Mouse (Mus musculus): Measurements from ENCODE around the gene Ano1. TPM values are rescaled to one million over a fixed set of nuclear protein-coding genes. Genes with fewer than 3 reads are reported as not detected.

Gene Ano1
- polyA plus RNA-seq, 1 experiment from 2014 or later, result 14.9 TPM

- Histone ChIP-seq H3K9ac (replicated peaks; ENCODE audit: low read length) (no peak overlapping the region), H3K9me3 (ENCODE audit: control insufficient read depth, low read length) (no peaks in the 10 kb centered on the region; the same call in 1 of the 2 replicates), H3K4me3 (replicated peaks; ENCODE audit: low read depth, low read length) (no peak overlapping the region), H3K27ac (replicated peaks; ENCODE audit: low read depth, low read length) (no peak overlapping the region), H3K4me2 (ENCODE audit: low read length) (no peak overlapping the region), H3K27me3 (ENCODE audit: control insufficient read depth, insufficient read depth, low read length) (no peaks in the 10 kb centered on the region), H3K4me1 (ENCODE audit: control insufficient read depth, insufficient read depth, low read length) (no peaks in the 10 kb centered on the region), H3K36me3 (ENCODE audit: control insufficient read depth, insufficient read depth, low read length) (no peaks in the 10 kb centered on the region)
- no peak for DNase-seq
- WGBS, result 88% methylated on average over 9 of the region's 9 CpGs
- no peak for ATAC-seq (ENCODE audit: low FRiP score, low TSS enrichment)
Observed at GRCm38 (mm10) chr7:144697870-144698269, 53.9 kb downstream of the Ano1 start.

- DNase-seq, result no peak
- WGBS, result 85% methylated on average over 7 of the region's 7 CpGs
- H3K27me3 ChIP-seq (ENCODE audit: control insufficient read depth, insufficient read depth, low read length), result no peaks in the 10 kb centered on the region
Observed at GRCm38 (mm10) chr7:144696764-144697704, 54.7 kb downstream of the Ano1 start.

GRCm38 (mm10) chr7:144689855-144690254 is 61.9 kb downstream of the Ano1 start:
- 0 out of 2 replicates have a peak, but pooled peaks cover 4% of the 10 kb centered on the region for H3K4me1 ChIP-seq (ENCODE audit: control insufficient read depth, insufficient read depth, low read length)
- no peaks in the 10 kb centered on the region for H3K9me3 ChIP-seq (ENCODE audit: control insufficient read depth, low read length)
- H3K27me3 ChIP-seq (ENCODE audit: control insufficient read depth, insufficient read depth, low read length), result no peaks in the 10 kb centered on the region
- no peaks in the 10 kb centered on the region for H3K36me3 ChIP-seq (ENCODE audit: control insufficient read depth, insufficient read depth, low read length)
- no peak overlapping the region for H3K4me3 ChIP-seq (replicated peaks; ENCODE audit: low read depth, low read length)
- DNase-seq, result no peak
- 61% methylated on average over 2 of the region's 2 CpGs for WGBS
- no peak overlapping the region for H3K27ac ChIP-seq (replicated peaks; ENCODE audit: low read depth, low read length)
- ATAC-seq (ENCODE audit: low FRiP score, low TSS enrichment), result no peak
- no peak overlapping the region for H3K4me2 ChIP-seq (ENCODE audit: low read length)
- H3K9ac ChIP-seq (replicated peaks; ENCODE audit: low read length), result no peak overlapping the region

More at GRCm38 (mm10) chr7:144696764-144697704, 54.7 kb downstream of the Ano1 start:
- H3K36me3 ChIP-seq (ENCODE audit: control insufficient read depth, insufficient read depth, low read length), result no peaks in the 10 kb centered on the region
- H3K4me3 ChIP-seq (replicated peaks; ENCODE audit: low read depth, low read length), result no peak overlapping the region
- no peak overlapping the region for H3K4me2 ChIP-seq (ENCODE audit: low read length)
- H3K27ac ChIP-seq (replicated peaks; ENCODE audit: low read depth, low read length), result no peak overlapping the region
- ATAC-seq (ENCODE audit: low FRiP score, low TSS enrichment), result no peak
- no peak overlapping the region for H3K9ac ChIP-seq (replicated peaks; ENCODE audit: low read length)
- H3K4me1 ChIP-seq (ENCODE audit: control insufficient read depth, insufficient read depth, low read length), result no peaks in the 10 kb centered on the region
- no peaks in the 10 kb centered on the region; the same call in 1 of the 2 replicates for H3K9me3 ChIP-seq (ENCODE audit: control insufficient read depth, low read length)

GRCm38 (mm10) chr7:144689136-144689535 is 62.6 kb downstream of the Ano1 start:
- WGBS, result 62% methylated on average over 7 of the region's 7 CpGs
- H3K4me2 ChIP-seq (ENCODE audit: low read length), result no peak overlapping the region

GRCm38 (mm10) chr7:144687663-144688381 is 64.0 kb downstream of the Ano1 start:
- Histone ChIP-seq H3K27me3 (ENCODE audit: control insufficient read depth, insufficient read depth, low read length) (no peaks in the 10 kb centered on the region), H3K27ac (replicated peaks; ENCODE audit: low read depth, low read length) (no peak overlapping the region), H3K4me3 (replicated peaks; ENCODE audit: low read depth, low read length) (no peak overlapping the region), H3K4me1 (ENCODE audit: control insufficient read depth, insufficient read depth, low read length) (peaks cover 8% of the 10 kb centered on the region; the same call in 1 of the 2 replicates), H3K9ac (replicated peaks; ENCODE audit: low read length) (no peak overlapping the region), H3K36me3 (ENCODE audit: control insufficient read depth, insufficient read depth, low read length) (no peaks in the 10 kb centered on the region), H3K4me2 (ENCODE audit: low read length) (no peak overlapping the region), H3K9me3 (ENCODE audit: control insufficient read depth, low read length) (no peaks in the 10 kb centered on the region)
- 97% methylated on average over 2 of the region's 2 CpGs for WGBS
- ATAC-seq (ENCODE audit: low FRiP score, low TSS enrichment) (no peak), DNase-seq (no peak)

More at GRCm38 (mm10) chr7:144689136-144689535, 62.6 kb downstream of the Ano1 start:
- Histone ChIP-seq H3K27me3 (ENCODE audit: control insufficient read depth, insufficient read depth, low read length) (no peaks in the 10 kb centered on the region), H3K27ac (replicated peaks; ENCODE audit: low read depth, low read length) (no peak overlapping the region), H3K9ac (replicated peaks; ENCODE audit: low read length) (no peak overlapping the region), H3K9me3 (ENCODE audit: control insufficient read depth, low read length) (no peaks in the 10 kb centered on the region), H3K4me3 (replicated peaks; ENCODE audit: low read depth, low read length) (no peak overlapping the region), H3K36me3 (ENCODE audit: control insufficient read depth, insufficient read depth, low read length) (no peaks in the 10 kb centered on the region), H3K4me1 (ENCODE audit: control insufficient read depth, insufficient read depth, low read length) (peaks cover 8% of the 10 kb centered on the region; the same call in 1 of the 2 replicates)
- ATAC-seq (ENCODE audit: low FRiP score, low TSS enrichment) (no peak), DNase-seq (peak; percentile 47)

- Histone ChIP-seq H3K36me3 (ENCODE audit: control insufficient read depth, insufficient read depth, low read length) (no peaks in the 10 kb centered on the region), H3K9ac (replicated peaks; ENCODE audit: low read length) (no peak overlapping the region), H3K27ac (replicated peaks; ENCODE audit: low read depth, low read length) (no peak overlapping the region), H3K4me1 (ENCODE audit: control insufficient read depth, insufficient read depth, low read length) (peaks cover 8% of the 10 kb centered on the region; the same call in 1 of the 2 replicates), H3K4me3 (replicated peaks; ENCODE audit: low read depth, low read length) (no peak overlapping the region), H3K4me2 (ENCODE audit: low read length) (no peak overlapping the region), H3K9me3 (ENCODE audit: control insufficient read depth, low read length) (no peaks in the 10 kb centered on the region), H3K27me3 (ENCODE audit: control insufficient read depth, insufficient read depth, low read length) (peaks cover 2% of the 10 kb centered on the region; the same call in 1 of the 2 replicates)
- ATAC-seq (ENCODE audit: low FRiP score, low TSS enrichment) (no peak), DNase-seq (no peak)
- WGBS, result 65% methylated on average over 4 of the region's 4 CpGs
Observed at GRCm38 (mm10) chr7:144684947-144685346, 66.8 kb downstream of the Ano1 start.

GRCm38 (mm10) chr7:144684467-144684866 is 67.3 kb downstream of the Ano1 start:
- H3K4me3 ChIP-seq (replicated peaks; ENCODE audit: low read depth, low read length), result no peak overlapping the region
- no peak overlapping the region for H3K27ac ChIP-seq (replicated peaks; ENCODE audit: low read depth, low read length)
- 18% methylated on average over 5 of the region's 5 CpGs for WGBS
- ATAC-seq (ENCODE audit: low FRiP score, low TSS enrichment), result peak; percentile 62; the same call in 1 of the 2 replicates
- H3K27me3 ChIP-seq (ENCODE audit: control insufficient read depth, insufficient read depth, low read length), result peaks cover 7% of the 10 kb centered on the region
- no peaks in the 10 kb centered on the region for H3K36me3 ChIP-seq (ENCODE audit: control insufficient read depth, insufficient read depth, low read length)
- no peak overlapping the region for H3K4me2 ChIP-seq (ENCODE audit: low read length)
- H3K9ac ChIP-seq (replicated peaks; ENCODE audit: low read length), result no peak overlapping the region
- H3K4me1 ChIP-seq (ENCODE audit: control insufficient read depth, insufficient read depth, low read length), result peaks cover 7% of the 10 kb centered on the region; the same call in 1 of the 2 replicates
- peak; percentile 80 for DNase-seq
- H3K9me3 ChIP-seq (ENCODE audit: control insufficient read depth, low read length), result no peaks in the 10 kb centered on the region

GRCm38 (mm10) chr7:144680096-144680495 is 71.7 kb downstream of the Ano1 start:
- Histone ChIP-seq H3K27ac (replicated peaks; ENCODE audit: low read depth, low read length) (no peak overlapping the region), H3K27me3 (ENCODE audit: control insufficient read depth, insufficient read depth, low read length) (peaks cover 15% of the 10 kb centered on the region), H3K4me3 (replicated peaks; ENCODE audit: low read depth, low read length) (no peak overlapping the region), H3K9me3 (ENCODE audit: control insufficient read depth, low read length) (no peaks in the 10 kb centered on the region), H3K36me3 (ENCODE audit: control insufficient read depth, insufficient read depth, low read length) (no peaks in the 10 kb centered on the region), H3K4me1 (ENCODE audit: control insufficient read depth, insufficient read depth, low read length) (peaks cover 14% of the 10 kb centered on the region), H3K9ac (replicated peaks; ENCODE audit: low read length) (no peak overlapping the region), H3K4me2 (ENCODE audit: low read length) (no peak overlapping the region)
- ATAC-seq (ENCODE audit: low FRiP score, low TSS enrichment) (no peak), DNase-seq (no peak)
- WGBS, result 84% methylated on average over 5 of the region's 5 CpGs
